Mouse (Mus musculus) erythroblast, embryonic 14.5 days (primary cell): ENCODE measurements around the gene Zfp995.

Source experiments
- GATA1 ChIP-seq: IDR thresholded peaks from 2 replicates; pipeline ENCODE4 v1.6.1; 2012; ENCODE audit warnings: low read length, inconsistent platforms, mixed read lengths
- TAL1 ChIP-seq: IDR thresholded peaks from 3 replicates; pipeline ENCODE4 v1.6.1; 2012; ENCODE audit warnings: low read length, inconsistent platforms, mixed read lengths

DNA sequence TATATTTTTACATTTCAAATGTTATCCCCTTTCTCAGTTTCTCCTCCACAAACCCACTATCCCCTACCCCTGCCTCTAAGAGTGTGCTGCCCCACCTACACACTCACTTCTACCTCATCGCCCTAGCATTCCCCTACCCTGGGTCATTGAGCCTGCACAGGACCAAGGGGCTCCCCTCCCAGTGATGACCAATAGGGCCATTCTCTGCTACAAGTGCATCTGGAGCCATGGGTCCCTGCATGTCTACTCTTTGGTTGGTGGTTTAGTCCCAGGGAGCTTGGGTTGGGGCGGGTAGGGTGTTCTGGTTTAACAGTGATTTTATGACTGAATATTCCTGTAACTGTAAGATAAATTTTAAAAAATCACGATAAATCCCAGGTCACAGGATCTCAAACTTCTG lies 687 bp downstream of the Zfp995 start:
- TF ChIP-seq TAL1 (no peak), GATA1 (no peak)
